Mouse (Mus musculus) cerebellum, postnatal 4 days (tissue): ENCODE measurements at regions not wholly inside any gene's neighbourhood (a gene's known extent, or its start where the extent isn't known, plus 50 kb on each side); places are given as distances from the start of the nearest gene placed in this dataset.

Source experiments
- DNase-seq, 2 experiments: peaks; one replicate each; pipeline ENCODE4 v3.0.0; 2022; ENCODE audit warnings: low spot score in 2 of 2, mixed read lengths in 1 of 2

GRCm38 (mm10) chr8:93689832-93690471, 119.8 kb upstream of the Gnao1 start:
- DNase-seq: no peak

GRCm38 (mm10) chr8:93691375-93691774, 118.4 kb upstream of the Gnao1 start:
- DNase-seq: no peak

- DNase-seq: no peak
Measured at GRCm38 (mm10) chr8:93691826-93692225, 117.9 kb upstream of the Gnao1 start.

GRCm38 (mm10) chr8:93697206-93697605, 112.6 kb upstream of the Gnao1 start:
- DNase-seq: no peak

- no peak for DNase-seq
Measured at GRCm38 (mm10) chr8:93698508-93698907, 111.3 kb upstream of the Gnao1 start.

- no peak for DNase-seq
Measured at GRCm38 (mm10) chr8:93701391-93701790, 108.4 kb upstream of the Gnao1 start.

GRCm38 (mm10) chr8:93712066-93712706, 97.6 kb upstream of the Gnao1 start:
- no peak for DNase-seq

GRCm38 (mm10) chr8:93713221-93713620, 96.5 kb upstream of the Gnao1 start:
- no peak for DNase-seq

- DNase-seq: no peak
Measured at GRCm38 (mm10) chr8:93724896-93725489, 84.8 kb upstream of the Gnao1 start.

GRCm38 (mm10) chr8:93729124-93729930, 80.4 kb upstream of the Gnao1 start:
- DNase-seq: peak in 1 of 2 experiments; percentile 14

GRCm38 (mm10) chr8:93730738-93731700, 78.7 kb upstream of the Gnao1 start:
- DNase-seq: no peak

GRCm38 (mm10) chr8:93734818-93735217, 74.9 kb upstream of the Gnao1 start:
- no peak for DNase-seq

- DNase-seq: no peak
Measured at GRCm38 (mm10) chr8:93740281-93740680, 69.5 kb upstream of the Gnao1 start.

GRCm38 (mm10) chr8:93748720-93749119, 61.0 kb upstream of the Gnao1 start:
- no peak for DNase-seq

- DNase-seq: no peak
Measured at GRCm38 (mm10) chr8:93750921-93751320, 58.8 kb upstream of the Gnao1 start.

- no peak for DNase-seq
Measured at GRCm38 (mm10) chr8:93755981-93756380, 53.8 kb upstream of the Gnao1 start.
